ENCODE assay signal across 9 mouse cellular contexts in genomic region chr2:153953836-153954235, GRCm38 (mm10). TPM values are rescaled to one million over a fixed set of nuclear protein-coding genes. Genes with fewer than 3 reads are reported as not detected.
A peak's percentile ranks its signal among the peaks of the same experiment; 100 is the strongest.
DNase-seq lines count a peak whose midpoint lies in the region; ATAC-seq and TF ChIP-seq lines count a peak whose summit lies in the region.
"Had no signal": no experiment of that assay in that cellular context is flagged by ENCODE, and none has a peak within 500 bp of the region (broad histone marks: within the 10 kb centered on the region; RNA-seq: fewer than 3 reads in every experiment).

No protein-coding gene starts in this region.

- H3K9me3 ChIP-seq in embryonic facial prominence, embryonic 15.5 days (replicated peaks), result no peaks in the 10 kb centered on the region
- H3K9me3 ChIP-seq in intestine, embryonic 14.5 days (ENCODE audit: control insufficient read depth, low read length), result no peaks in the 10 kb centered on the region
- H3K9me3 ChIP-seq in liver, postnatal 0 days (ENCODE audit: low read length), result no peaks in the 10 kb centered on the region

- no peak overlapping the region for H3K27ac ChIP-seq in spleen, adult 2 months (ENCODE audit: insufficient read depth, low read length)
- H3K27ac ChIP-seq in embryonic facial prominence, embryonic 15.5 days (replicated peaks), result no peak overlapping the region
- no peak overlapping the region for H3K27ac ChIP-seq in intestine, embryonic 14.5 days (ENCODE audit: low read depth)
- no peak overlapping the region for H3K27ac ChIP-seq in liver, postnatal 0 days (ENCODE audit: low read depth)

- peak overlapping the region; percentile 34 for H3K4me2 ChIP-seq in embryonic facial prominence, embryonic 15.5 days (replicated peaks)
- H3K4me2 ChIP-seq in intestine, embryonic 14.5 days (ENCODE audit: low read length), result peak overlapping the region; percentile 9
- no peak overlapping the region for H3K4me2 ChIP-seq in liver, postnatal 0 days (ENCODE audit: low read depth, low read length)

- H3K9ac ChIP-seq in embryonic facial prominence, embryonic 15.5 days, result no peak overlapping the region
- H3K9ac ChIP-seq in intestine, embryonic 14.5 days (ENCODE audit: low read length), result no peak overlapping the region
- H3K9ac ChIP-seq in liver, postnatal 0 days (replicated peaks), result no peak overlapping the region

- no peak overlapping the region for H3K4me3 ChIP-seq in spleen, adult 2 months (ENCODE audit: extremely low read depth, insufficient read depth, insufficient read length)
- no peak overlapping the region for H3K4me3 ChIP-seq in embryonic facial prominence, embryonic 15.5 days (replicated peaks)
- H3K4me3 ChIP-seq in intestine, embryonic 14.5 days (ENCODE audit: low read depth, low read length), result no peak overlapping the region
- no peak overlapping the region for H3K4me3 ChIP-seq in liver, postnatal 0 days (ENCODE audit: low read depth, low read length)

- H3K27me3 ChIP-seq in spleen, adult 2 months (ENCODE audit: control insufficient read depth, insufficient read depth, low read length), result no peaks in the 10 kb centered on the region
- H3K27me3 ChIP-seq in embryonic facial prominence, embryonic 15.5 days, result no peaks in the 10 kb centered on the region
- H3K27me3 ChIP-seq in intestine, embryonic 14.5 days (replicated peaks; ENCODE audit: control insufficient read depth, insufficient read depth, low read length), result no peaks in the 10 kb centered on the region
- H3K27me3 ChIP-seq in liver, postnatal 0 days (ENCODE audit: insufficient read depth, low read length), result no peaks in the 10 kb centered on the region

- H3K36me3 ChIP-seq in spleen, adult 2 months (ENCODE audit: control insufficient read depth, insufficient read depth, low read length), result no peaks in the 10 kb centered on the region
- H3K36me3 ChIP-seq in embryonic facial prominence, embryonic 15.5 days, result no peaks in the 10 kb centered on the region
- H3K36me3 ChIP-seq in intestine, embryonic 14.5 days (ENCODE audit: control insufficient read depth, insufficient read depth, low read length), result no peaks in the 10 kb centered on the region
- no peaks in the 10 kb centered on the region for H3K36me3 ChIP-seq in liver, postnatal 0 days (replicated peaks; ENCODE audit: insufficient read depth, low read length)

- TF ChIP-seq EP300 in liver, postnatal 0 days (IDR thresholded peaks at IDR 0.05; ENCODE audit: low read depth), result no peak

- H3K4me1 ChIP-seq in spleen, adult 2 months (ENCODE audit: control insufficient read depth, insufficient read depth, insufficient read length), result no peaks in the 10 kb centered on the region
- no peaks in the 10 kb centered on the region for H3K4me1 ChIP-seq in embryonic facial prominence, embryonic 15.5 days
- H3K4me1 ChIP-seq in intestine, embryonic 14.5 days (replicated peaks; ENCODE audit: control insufficient read depth, insufficient read depth, low read length), result no peaks in the 10 kb centered on the region
- no peaks in the 10 kb centered on the region for H3K4me1 ChIP-seq in liver, postnatal 0 days (ENCODE audit: insufficient read depth)

- DNase-seq in spleen, adult 2 months (ENCODE audit: low read depth in 1 of 2, low spot score in 2 of 2), result peak; percentile 20 to 40
- no peak for DNase-seq in spleen, adult 12 weeks (ENCODE audit: low spot score)
- DNase-seq in adrenal gland, adult 2 months, result peak; percentile 45
- peak; percentile 71 for DNase-seq in intestine, embryonic 14.5 days (ENCODE audit: low spot score)
- peak; percentile 75 for DNase-seq in liver, postnatal 0 days
- peak; percentile 53 for DNase-seq in retina, postnatal 7 days (ENCODE audit: low read depth, low spot score)
- no peak for DNase-seq in urinary bladder, postnatal 4 days (ENCODE audit: low spot score in 2 of 2)

- TF ChIP-seq CTCF in spleen, adult 2 months (IDR thresholded peaks at IDR 0.05; ENCODE audit: extremely low read depth, insufficient read depth, insufficient read length, insufficient replicate concordance), result peak; percentile 43; the same call in 1 of the 2 replicates
- peak; percentile 76 for TF ChIP-seq CTCF in liver, postnatal 0 days (IDR thresholded peaks at IDR 0.05; ENCODE audit: low read depth)

- 4% methylated on average over 6 of the region's 6 CpGs for WGBS in spleen, adult 2 months
- 10% methylated on average over 6 of the region's 6 CpGs for WGBS in embryonic facial prominence, embryonic 15.5 days
- WGBS in intestine, embryonic 14.5 days, result 6% methylated on average over 6 of the region's 6 CpGs
- 5% methylated on average over 6 of the region's 6 CpGs for WGBS in liver, postnatal 0 days (ENCODE audit: insufficient replicate concordance)

- TF ChIP-seq POLR2A in spleen, adult 2 months (IDR thresholded peaks at IDR 0.05; ENCODE audit: low read depth, low read length), result no peak

- ATAC-seq in embryonic facial prominence, embryonic 15.5 days (ENCODE audit: insufficient number of reproducible peaks, low FRiP score, low TSS enrichment, low read depth), result no peak
- no peak for ATAC-seq in intestine, embryonic 14.5 days (replicated peaks; ENCODE audit: low FRiP score, low TSS enrichment, low read depth)
- ATAC-seq in liver, postnatal 0 days, result peak; percentile 56; the same call in 1 of the 2 replicates

RNA-seq across cellular contexts. Expression of gene Bpifb4, which starts 15.8 kb away (rescaled TPM):
- not detected in 2 replicates for polyA plus RNA-seq in spleen, adult 2 months (2012; rRNA removed)
- not detected for total RNA-seq in adrenal gland, adult 2 months (2021)
- polyA plus RNA-seq in adrenal gland, adult 2 months (2012; rRNA removed), result 0.07 TPM in 1 of 2 replicates, not detected in the other
- polyA plus RNA-seq in embryonic facial prominence, embryonic 15.5 days (2015; fragmentation: Nextera tagmentation; extraction: Ambion mirVana), result not detected in 2 replicates
- not detected in 2 replicates for polyA plus RNA-seq in intestine, embryonic 14.5 days (2014; fragmentation: Nextera tagmentation; extraction: Ambion mirVana)
- polyA plus RNA-seq in liver, postnatal 0 days (2015; fragmentation: Nextera tagmentation; extraction: Ambion mirVana), result not detected in 2 replicates
- polyA plus RNA-seq: large intestine, adult 2 months had no signal

RNA-seq across cellular contexts. Expression of gene Bpifa6, which starts 20.9 kb away (rescaled TPM):
- not detected in 2 replicates for polyA plus RNA-seq in spleen, adult 2 months (2012; rRNA removed)
- total RNA-seq in adrenal gland, adult 2 months (2021), result not detected
- polyA plus RNA-seq in adrenal gland, adult 2 months (2012; rRNA removed), result not detected in 2 replicates
- polyA plus RNA-seq in embryonic facial prominence, embryonic 15.5 days (2015; fragmentation: Nextera tagmentation; extraction: Ambion mirVana), result 0.11 TPM in 1 of 2 replicates, not detected in the other
- not detected in 2 replicates for polyA plus RNA-seq in intestine, embryonic 14.5 days (2014; fragmentation: Nextera tagmentation; extraction: Ambion mirVana)
- not detected in 2 replicates for polyA plus RNA-seq in liver, postnatal 0 days (2015; fragmentation: Nextera tagmentation; extraction: Ambion mirVana)
- polyA plus RNA-seq: large intestine, adult 2 months had no signal

RNA-seq across cellular contexts. Expression of gene Bpifb3, which starts 35.8 kb away (rescaled TPM):
- 0.16 and 0.68 TPM in 2 replicates for polyA plus RNA-seq in spleen, adult 2 months (2012; rRNA removed)
- not detected for total RNA-seq in adrenal gland, adult 2 months (2021)
- polyA plus RNA-seq in adrenal gland, adult 2 months (2012; rRNA removed), result not detected in 2 replicates
- 0.21 and 0.34 TPM in 2 replicates for polyA plus RNA-seq in embryonic facial prominence, embryonic 15.5 days (2015; fragmentation: Nextera tagmentation; extraction: Ambion mirVana)
- polyA plus RNA-seq in intestine, embryonic 14.5 days (2014; fragmentation: Nextera tagmentation; extraction: Ambion mirVana), result not detected in 2 replicates
- polyA plus RNA-seq in liver, postnatal 0 days (2015; fragmentation: Nextera tagmentation; extraction: Ambion mirVana), result 0.08 TPM in 1 of 2 replicates, not detected in the other
- polyA plus RNA-seq: large intestine, adult 2 months had no signal

RNA-seq across cellular contexts. Expression of gene Bpifb6, which starts 53.6 kb away (rescaled TPM):
- not detected in 2 replicates for polyA plus RNA-seq in spleen, adult 2 months (2012; rRNA removed)
- total RNA-seq in adrenal gland, adult 2 months (2021), result 1 to 10 TPM in 1 of 2 experiments, under 1 TPM in 1; 0.55 to 6.3 TPM
- polyA plus RNA-seq in adrenal gland, adult 2 months (2012; rRNA removed), result 0.06 TPM in 1 of 2 replicates, not detected in the other
- not detected in 2 replicates for polyA plus RNA-seq in embryonic facial prominence, embryonic 15.5 days (2015; fragmentation: Nextera tagmentation; extraction: Ambion mirVana)
- not detected in 2 replicates for polyA plus RNA-seq in intestine, embryonic 14.5 days (2014; fragmentation: Nextera tagmentation; extraction: Ambion mirVana)
- not detected in 2 replicates for polyA plus RNA-seq in liver, postnatal 0 days (2015; fragmentation: Nextera tagmentation; extraction: Ambion mirVana)
- polyA plus RNA-seq: large intestine, adult 2 months had no signal

RNA-seq across cellular contexts. Expression of gene Bpifa2, which starts 54.2 kb away (rescaled TPM):
- not detected in 2 replicates for polyA plus RNA-seq in spleen, adult 2 months (2012; rRNA removed)
- under 1 TPM; 0.49 to 0.55 TPM for total RNA-seq in adrenal gland, adult 2 months (2021)
- not detected in 2 replicates for polyA plus RNA-seq in adrenal gland, adult 2 months (2012; rRNA removed)
- 0.46 TPM in 1 of 2 replicates, not detected in the other for polyA plus RNA-seq in embryonic facial prominence, embryonic 15.5 days (2015; fragmentation: Nextera tagmentation; extraction: Ambion mirVana)
- polyA plus RNA-seq in intestine, embryonic 14.5 days (2014; fragmentation: Nextera tagmentation; extraction: Ambion mirVana), result not detected in 2 replicates
- not detected in 2 replicates for polyA plus RNA-seq in liver, postnatal 0 days (2015; fragmentation: Nextera tagmentation; extraction: Ambion mirVana)
- polyA plus RNA-seq: large intestine, adult 2 months had no signal

Comparison
In these comparisons a context has a peak if more than half of its experiments do, and no peak if none do; other contexts are left out.
1. DNase-seq: peak in spleen, adult 2 months (2 of 2), adrenal gland, adult 2 months (single experiment), intestine, embryonic 14.5 days (single experiment), liver, postnatal 0 days (single experiment) and retina, postnatal 7 days (single experiment); none in spleen, adult 12 weeks (single experiment) and urinary bladder, postnatal 4 days (0 of 2).